Mouse (Mus musculus) kidney, embryonic 16.5 days (tissue): ENCODE results near the gene Apobec4. TPM values are rescaled to one million over a fixed set of nuclear protein-coding genes. Genes with fewer than 3 reads are reported as not detected.
A peak's percentile ranks its signal among the peaks of the same experiment; 100 is the strongest.

ENCODE experiments used
- ATAC-seq: fragments of 200-750 bp; cut with Nextera tagmentation; 2 replicates; pipeline ENCODE4 v1.8.0; 2017; ENCODE audit warnings: moderate TSS enrichment; ENCODE audit not compliant: low FRiP score, low TSS enrichment
- H3K27ac ChIP-seq: fragments of 300-500 bp; sonication (generic); 2 replicates; pipeline ENCODE4 v1.5.1; 2014; ENCODE audit warnings: low read length
- H3K27me3 ChIP-seq: fragments of 300-500 bp; sonication (generic); 2 replicates; pipeline ENCODE4 v1.6.1; 2014; ENCODE audit warnings: low read length, control low read depth, mixed read lengths; ENCODE audit not compliant: insufficient read depth
- H3K36me3 ChIP-seq: fragments of 300-500 bp; sonication (generic); 2 replicates; pipeline ENCODE4 v1.6.1; 2014; ENCODE audit warnings: low read length, control low read depth, mixed read lengths; ENCODE audit not compliant: insufficient read depth
- H3K4me1 ChIP-seq: fragments of 300-500 bp; sonication (generic); 2 replicates; pipeline ENCODE4 v1.6.1; 2014; ENCODE audit warnings: low read length, control low read depth, mixed read lengths; ENCODE audit not compliant: insufficient read depth
- H3K4me2 ChIP-seq: fragments of 300-500 bp; sonication (generic); replicated peaks from 2 replicates; pipeline ENCODE4 v1.6.1; 2014; ENCODE audit warnings: low read depth, low read length
- H3K4me3 ChIP-seq: fragments of 300-500 bp; sonication (generic); 2 replicates; pipeline ENCODE4 v1.5.1; 2014; ENCODE audit warnings: mild to moderate bottlenecking, low read length
- H3K9ac ChIP-seq: fragments of 300-500 bp; sonication (generic); replicated peaks from 2 replicates; pipeline ENCODE4 v1.6.1; 2014; ENCODE audit warnings: low read length
- H3K9me3 ChIP-seq: fragments of 300-500 bp; sonication (generic); 2 replicates; pipeline ENCODE4 v1.6.1; 2016; ENCODE audit warnings: low read length, control low read depth
- WGBS: fragments of 180-500 bp; shearing (Covaris S2); extraction: QIAGEN DNeasy Blood & Tissue Kit; methylation state at CpG from one replicate; pipeline ENCODE4 v1.1.7; 2014; 5-methylcytosine and 5-hydroxymethylcytosine counted together
- polyA plus RNA-seq: library from polyadenylated mRNA; unstranded; fragments of >200 nt; fragmentation: Nextera tagmentation; extraction: Ambion mirVana; gene quantifications from 2 replicates; pipeline ENCODE4 v1.2.1, GENCODE M21; 2015

The Apobec4 gene
- polyA plus RNA-seq, 1 experiment from 2014 or later, result not detected

GRCm38 (mm10) chr1:152720969-152721368, 29.4 kb upstream of the Apobec4 start:
- Histone ChIP-seq H3K4me1 (no peaks in the 10 kb centered on the region), H3K4me2 (no peak overlapping the region), H3K27me3 (no peaks in the 10 kb centered on the region), H3K9ac (no peak overlapping the region), H3K9me3 (no peaks in the 10 kb centered on the region), H3K4me3 (no peak overlapping the region), H3K27ac (no peak overlapping the region), H3K36me3 (no peaks in the 10 kb centered on the region)
- 76% methylated on average over 4 of the region's 4 CpGs for WGBS
- ATAC-seq, result no peak

GRCm38 (mm10) chr1:152721535-152722198, 28.7 kb upstream of the Apobec4 start:
- ATAC-seq, result no peak
- no peaks in the 10 kb centered on the region for H3K27me3 ChIP-seq
- WGBS, result 90% methylated on average over 11 of the region's 11 CpGs
- no peaks in the 10 kb centered on the region for H3K9me3 ChIP-seq
- H3K27ac ChIP-seq, result no peak overlapping the region
- no peak overlapping the region for H3K4me3 ChIP-seq
- H3K9ac ChIP-seq, result no peak overlapping the region
- H3K4me2 ChIP-seq, result no peak overlapping the region
- no peaks in the 10 kb centered on the region for H3K36me3 ChIP-seq
- H3K4me1 ChIP-seq, result no peaks in the 10 kb centered on the region

- no peaks in the 10 kb centered on the region for H3K27me3 ChIP-seq
- H3K9ac ChIP-seq, result no peak overlapping the region
- no peaks in the 10 kb centered on the region for H3K4me1 ChIP-seq
- no peak overlapping the region for H3K4me3 ChIP-seq
- no peaks in the 10 kb centered on the region for H3K36me3 ChIP-seq
- no peak overlapping the region for H3K4me2 ChIP-seq
- ATAC-seq, result no peak
- H3K9me3 ChIP-seq, result no peaks in the 10 kb centered on the region
- H3K27ac ChIP-seq, result no peak overlapping the region
These were observed 26.1 kb upstream of the Apobec4 start for GRCm38 (mm10) chr1:152724286-152724685.

GRCm38 (mm10) chr1:152726095-152726494, 24.3 kb upstream of the Apobec4 start:
- Histone ChIP-seq H3K27me3 (no peaks in the 10 kb centered on the region), H3K36me3 (no peaks in the 10 kb centered on the region), H3K4me3 (no peak overlapping the region), H3K4me1 (no peaks in the 10 kb centered on the region), H3K27ac (no peak overlapping the region), H3K4me2 (no peak overlapping the region), H3K9me3 (no peaks in the 10 kb centered on the region), H3K9ac (no peak overlapping the region)
- no peak for ATAC-seq
- 74% methylated on average over 3 of the region's 3 CpGs for WGBS

- Histone ChIP-seq H3K9me3 (no peaks in the 10 kb centered on the region), H3K27ac (no peak overlapping the region), H3K36me3 (no peaks in the 10 kb centered on the region), H3K27me3 (no peaks in the 10 kb centered on the region), H3K9ac (no peak overlapping the region), H3K4me1 (no peaks in the 10 kb centered on the region), H3K4me2 (no peak overlapping the region), H3K4me3 (no peak overlapping the region)
- 27% methylated on average over 4 of the region's 5 CpGs for WGBS
- no peak for ATAC-seq
These were observed 22.6 kb upstream of the Apobec4 start for GRCm38 (mm10) chr1:152727604-152728236.

GRCm38 (mm10) chr1:152738793-152739192, 11.6 kb upstream of the Apobec4 start:
- Histone ChIP-seq H3K4me3 (no peak overlapping the region), H3K4me1 (no peaks in the 10 kb centered on the region), H3K27ac (no peak overlapping the region), H3K36me3 (no peaks in the 10 kb centered on the region), H3K9ac (no peak overlapping the region), H3K9me3 (no peaks in the 10 kb centered on the region), H3K4me2 (no peak overlapping the region), H3K27me3 (no peaks in the 10 kb centered on the region)
- no peak for ATAC-seq
- 79% methylated on average over 9 of the region's 9 CpGs for WGBS

GRCm38 (mm10) chr1:152739374-152739773, 11.0 kb upstream of the Apobec4 start:
- no peak overlapping the region for H3K4me2 ChIP-seq
- 90% methylated on average over 11 of the region's 11 CpGs for WGBS
- ATAC-seq, result no peak
- H3K27me3 ChIP-seq, result no peaks in the 10 kb centered on the region
- no peaks in the 10 kb centered on the region for H3K36me3 ChIP-seq
- no peaks in the 10 kb centered on the region for H3K4me1 ChIP-seq
- H3K27ac ChIP-seq, result no peak overlapping the region
- no peaks in the 10 kb centered on the region for H3K9me3 ChIP-seq
- H3K4me3 ChIP-seq, result no peak overlapping the region
- H3K9ac ChIP-seq, result no peak overlapping the region

GRCm38 (mm10) chr1:152743095-152743826, 7.1 kb upstream of the Apobec4 start:
- Histone ChIP-seq H3K27ac (no peak overlapping the region), H3K4me3 (no peak overlapping the region), H3K9me3 (no peaks in the 10 kb centered on the region), H3K27me3 (no peaks in the 10 kb centered on the region), H3K9ac (no peak overlapping the region), H3K4me1 (no peaks in the 10 kb centered on the region), H3K4me2 (no peak overlapping the region), H3K36me3 (no peaks in the 10 kb centered on the region)
- no peak for ATAC-seq
- 53% methylated on average over 15 of the region's 15 CpGs for WGBS

- ATAC-seq, result peak; percentile 59
- no peak overlapping the region for H3K4me3 ChIP-seq
- 8% methylated on average over 5 of the region's 5 CpGs for WGBS
- no peaks in the 10 kb centered on the region for H3K36me3 ChIP-seq
- no peaks in the 10 kb centered on the region for H3K4me1 ChIP-seq
- H3K9me3 ChIP-seq, result no peaks in the 10 kb centered on the region
- H3K9ac ChIP-seq, result no peak overlapping the region
- no peak overlapping the region for H3K4me2 ChIP-seq
- no peak overlapping the region for H3K27ac ChIP-seq
- no peaks in the 10 kb centered on the region for H3K27me3 ChIP-seq
These were observed 3.9 kb upstream of the Apobec4 start for GRCm38 (mm10) chr1:152746426-152746825.

- H3K4me3 ChIP-seq, result no peak overlapping the region
- WGBS, result 68% methylated on average over 9 of the region's 9 CpGs
- no peaks in the 10 kb centered on the region for H3K9me3 ChIP-seq
- H3K4me2 ChIP-seq, result no peak overlapping the region
- no peaks in the 10 kb centered on the region for H3K36me3 ChIP-seq
- H3K4me1 ChIP-seq, result no peaks in the 10 kb centered on the region
- H3K9ac ChIP-seq, result no peak overlapping the region
- H3K27me3 ChIP-seq, result no peaks in the 10 kb centered on the region
- no peak overlapping the region for H3K27ac ChIP-seq
- ATAC-seq, result no peak
These were observed 1.1 kb upstream of the Apobec4 start for GRCm38 (mm10) chr1:152749276-152749675.
